In the genomic region with DNA sequence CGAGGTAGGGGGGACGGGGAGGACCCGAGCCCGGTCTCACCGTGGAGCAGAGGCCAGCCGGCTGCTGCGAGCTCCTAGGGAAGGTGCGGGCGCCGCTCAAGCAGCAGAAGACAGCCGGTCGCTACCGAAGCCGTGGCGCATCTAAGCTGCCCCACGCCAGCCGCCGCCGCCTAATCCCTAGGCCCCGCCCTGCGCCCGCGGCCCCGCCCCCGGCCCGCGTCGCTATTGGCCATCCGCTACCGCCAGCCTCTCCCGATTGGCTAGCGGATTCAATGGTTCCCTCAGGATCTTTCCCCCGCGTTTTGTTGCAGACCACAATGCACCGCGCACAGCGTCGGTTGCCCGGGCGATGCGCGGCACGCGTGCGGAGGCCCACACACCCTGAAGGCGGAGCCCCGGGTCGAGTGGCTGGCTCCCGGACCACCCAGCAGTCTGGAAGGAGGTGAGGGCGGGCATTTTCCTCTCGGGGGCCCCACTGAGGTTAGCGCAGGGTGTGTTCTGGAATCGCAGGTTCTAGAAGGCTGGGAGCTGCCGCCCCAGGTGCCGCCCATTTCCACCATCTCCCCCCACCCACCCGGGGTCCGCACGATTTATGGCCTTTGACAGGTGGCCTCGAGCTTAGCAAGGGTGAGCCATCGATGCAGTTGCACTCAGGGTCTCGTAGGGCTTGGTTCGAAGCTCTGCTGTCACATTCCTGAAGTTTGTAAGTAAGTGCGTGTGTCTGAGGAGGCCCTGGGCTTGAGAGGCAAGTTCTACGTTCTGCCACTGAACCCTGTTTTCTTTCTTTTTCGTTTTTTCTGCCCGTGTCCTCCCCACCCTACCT, we compare ENCODE assay signal across 7 mouse cellular contexts. TPM values are rescaled to one million over a fixed set of nuclear protein-coding genes. Genes with fewer than 3 reads are reported as not detected.
DNase-seq lines count a peak whose midpoint lies in the region; ATAC-seq and TF ChIP-seq lines count a peak whose summit lies in the region.

Dynll1 (minus strand) TSS at position 208 of the 823 bp plus-strand sequence.

- under 1% methylated on average over 63 of the region's 66 CpGs for WGBS in intestine, postnatal 0 days
- under 1% methylated on average over 63 of the region's 66 CpGs for WGBS in midbrain, embryonic 12.5 days
- under 1% methylated on average over 66 of the region's 66 CpGs for WGBS in small intestine, adult 2 months

- H3K9me3 ChIP-seq in intestine, postnatal 0 days (ENCODE audit: control insufficient read depth), result no peaks in the 10 kb centered on the region
- no peaks in the 10 kb centered on the region for H3K9me3 ChIP-seq in midbrain, embryonic 12.5 days

- H3K4me3 ChIP-seq in intestine, postnatal 0 days (ENCODE audit: low read depth, low read length), result peak within 1 kb of the TSS; percentile 80
- peak within 1 kb of the TSS; percentile 91 for H3K4me3 ChIP-seq in midbrain, embryonic 12.5 days
- peak within 1 kb of the TSS; percentile 98 for H3K4me3 ChIP-seq in small intestine, adult 2 months (ENCODE audit: low read depth, low read length)

- H3K36me3 ChIP-seq in intestine, postnatal 0 days (ENCODE audit: control insufficient read depth, insufficient read depth), result peaks cover 5% of the 10 kb centered on the region
- peaks cover 27% of the 10 kb centered on the region for H3K36me3 ChIP-seq in midbrain, embryonic 12.5 days
- peaks cover 16% of the 10 kb centered on the region for H3K36me3 ChIP-seq in small intestine, adult 2 months (ENCODE audit: control insufficient read depth, insufficient read depth, low read length)

- DNase-seq in adrenal gland, adult 8-10 months, result peak; percentile 98
- peak; percentile 100 for DNase-seq in embryo, embryonic 9.5 days (ENCODE audit: extremely low spot score)
- DNase-seq in gonadal fat pad, adult 2 months (ENCODE audit: low read depth), result no peak
- peak; percentile 99 for DNase-seq in left cerebral cortex, postnatal 4 days

- H3K27ac ChIP-seq in intestine, postnatal 0 days (ENCODE audit: low read depth, low read length), result peak within 1 kb of the TSS; percentile 83
- peak within 1 kb of the TSS; percentile 94 for H3K27ac ChIP-seq in midbrain, embryonic 12.5 days (replicated peaks)
- H3K27ac ChIP-seq in small intestine, adult 2 months (ENCODE audit: insufficient read depth, low read depth, low read length), result peak within 1 kb of the TSS; percentile 72

- ATAC-seq in intestine, postnatal 0 days, result peak; percentile 95
- peak; percentile 98 for ATAC-seq in midbrain, embryonic 12.5 days (ENCODE audit: low FRiP score, low read depth)

- intact Hi-C loops in left cerebral cortex, postnatal 4 days (cut with DNase I), result loop anchor here (2.0 kb wide), 1 partner anchor 26 kb away; the partner anchor contains the start of gene Srsf9

- H3K27me3 ChIP-seq in intestine, postnatal 0 days (replicated peaks; ENCODE audit: control insufficient read depth, insufficient read depth, low read length), result no peaks in the 10 kb centered on the region
- peaks cover 12% of the 10 kb centered on the region for H3K27me3 ChIP-seq in midbrain, embryonic 12.5 days
- H3K27me3 ChIP-seq in small intestine, adult 2 months (ENCODE audit: control insufficient read depth, insufficient read depth, low read length), result no peaks in the 10 kb centered on the region

- H3K9ac ChIP-seq in intestine, postnatal 0 days (ENCODE audit: low read depth, low read length), result peak within 1 kb of the TSS; percentile 67
- H3K9ac ChIP-seq in midbrain, embryonic 12.5 days (replicated peaks), result peak within 1 kb of the TSS; percentile 90

- no peaks in the 10 kb centered on the region for H3K4me1 ChIP-seq in intestine, postnatal 0 days (replicated peaks; ENCODE audit: control insufficient read depth, insufficient read depth, low read length)
- peaks cover 24% of the 10 kb centered on the region for H3K4me1 ChIP-seq in midbrain, embryonic 12.5 days
- peaks cover 7% of the 10 kb centered on the region for H3K4me1 ChIP-seq in small intestine, adult 2 months (ENCODE audit: control insufficient read depth, insufficient read depth, insufficient read length, low read length)

- peak; percentile 37 for TF ChIP-seq CTCF in intestine, postnatal 0 days (IDR thresholded peaks at IDR 0.05; ENCODE audit: low read depth)
- TF ChIP-seq CTCF in small intestine, adult 2 months (IDR thresholded peaks at IDR 0.05; ENCODE audit: extremely low read depth, insufficient read length, insufficient replicate concordance, low read depth, low read length), result no peak

- H3K4me2 ChIP-seq in intestine, postnatal 0 days (replicated peaks; ENCODE audit: low read depth), result peak within 1 kb of the TSS; percentile 91
- peak within 1 kb of the TSS; percentile 76 for H3K4me2 ChIP-seq in midbrain, embryonic 12.5 days (replicated peaks)

- TF ChIP-seq POLR2A in small intestine, adult 2 months (IDR thresholded peaks at IDR 0.05; ENCODE audit: low read depth, low read length), result peak; percentile 93

RNA-seq across cellular contexts. Expression of gene Dynll1, which starts in this region (rescaled TPM):
- total RNA-seq in adrenal gland, adult 8-10 months (2022), result 100 to 1,000 TPM; 140 to 233 (median 156) TPM
- polyA plus RNA-seq in gonadal fat pad, adult 2 months (2012; rRNA removed), result 125 and 204 TPM in 2 replicates
- polyA plus RNA-seq in intestine, postnatal 0 days (2015; fragmentation: Nextera tagmentation; extraction: Ambion mirVana), result 510 and 539 TPM in 2 replicates
- total RNA-seq in left cerebral cortex, postnatal 4 days (2021), result 100 to 1,000 TPM; 678 to 766 TPM
- 1,312 and 1,433 TPM in 2 replicates for polyA plus RNA-seq in midbrain, embryonic 12.5 days (2016; fragmentation: Nextera tagmentation; extraction: Ambion mirVana)
- 54.5 and 78.1 TPM in 2 replicates for polyA plus RNA-seq in small intestine, adult 2 months (2012; rRNA removed)
